Mouse (Mus musculus): ENCODE results near the gene C1rl.

DNA sequence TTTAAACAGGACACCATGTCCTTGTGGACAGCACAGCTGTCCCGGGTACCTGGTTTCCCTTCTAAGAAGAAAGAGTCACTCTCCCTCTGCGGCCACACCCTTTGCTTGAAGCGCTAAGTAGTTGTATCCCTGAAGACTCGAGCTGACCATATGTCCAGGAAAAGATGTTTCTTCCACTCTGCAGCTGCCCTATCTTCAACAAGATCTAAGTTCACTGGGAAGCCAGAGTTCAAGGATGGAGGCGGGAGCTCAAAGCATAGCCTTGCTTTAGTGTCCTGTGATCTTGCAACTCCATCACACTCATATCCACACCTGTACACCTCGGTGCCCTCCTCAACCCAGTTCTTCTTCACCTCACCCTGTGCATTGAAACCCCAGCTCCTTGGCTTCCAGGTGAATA, 19.0 kb downstream of the C1rl start:
- TF ChIP-seq CTCF (IDR thresholded peaks at IDR 0.05; ENCODE audit: low read depth, low read length), result no peak
- TF ChIP-seq POLR2A (IDR thresholded peaks at IDR 0.05; ENCODE audit: extremely low read depth, insufficient read depth, low read length), result no peak
